Mouse (Mus musculus): ENCODE measurements around the gene Acsm5. TPM values are rescaled to one million over a fixed set of nuclear protein-coding genes. Genes with fewer than 3 reads are reported as not detected.

Acsm5 gene
- not detected for total RNA-seq (2023)

DNA sequence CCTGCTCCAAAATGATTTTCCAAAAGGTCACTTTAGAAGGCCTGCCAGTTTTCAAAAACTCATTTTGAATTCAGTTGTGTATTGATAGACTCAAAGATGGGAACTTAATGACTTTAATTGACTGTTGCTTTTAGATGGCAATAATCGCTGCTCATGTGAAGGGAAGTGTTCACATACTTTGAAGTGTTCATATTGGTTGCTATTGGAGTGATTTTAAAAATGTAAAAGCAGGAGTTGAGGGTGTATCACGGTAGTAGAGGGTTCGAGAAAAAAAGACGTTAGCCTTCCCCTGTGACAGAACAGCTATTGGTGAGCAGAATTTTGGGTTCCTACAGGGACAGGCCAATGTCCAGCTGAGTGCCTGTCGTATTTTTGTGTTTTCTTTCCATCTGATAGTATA, at the start of gene Acsm5:
Acsm5 (plus strand) TSS at position 301 of the 400 bp plus-strand sequence.

DNA sequence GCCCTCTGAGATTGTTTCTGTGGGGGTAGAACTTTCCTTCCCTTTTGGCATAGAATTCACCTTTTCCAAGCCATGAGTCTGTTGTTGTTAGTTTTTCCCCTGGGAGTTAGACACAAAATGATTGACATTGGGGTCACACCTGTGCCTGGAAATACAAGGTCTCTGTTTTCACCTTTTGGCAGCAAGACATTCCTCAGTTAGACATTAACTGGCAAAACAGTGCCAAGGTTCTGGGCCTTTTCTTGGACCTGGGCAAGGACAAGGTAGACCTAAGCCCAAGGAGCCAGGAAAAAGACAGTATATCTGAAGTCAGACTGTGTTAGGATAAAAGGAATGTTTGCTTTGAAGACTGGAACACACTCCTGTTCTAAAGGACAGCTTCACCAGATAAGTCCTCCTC, 40.0 kb upstream of the Acsm5 start, which contains the start of gene Umod:
Umod (minus strand) TSS at position 27 of the 400 bp plus-strand sequence.

DNA sequence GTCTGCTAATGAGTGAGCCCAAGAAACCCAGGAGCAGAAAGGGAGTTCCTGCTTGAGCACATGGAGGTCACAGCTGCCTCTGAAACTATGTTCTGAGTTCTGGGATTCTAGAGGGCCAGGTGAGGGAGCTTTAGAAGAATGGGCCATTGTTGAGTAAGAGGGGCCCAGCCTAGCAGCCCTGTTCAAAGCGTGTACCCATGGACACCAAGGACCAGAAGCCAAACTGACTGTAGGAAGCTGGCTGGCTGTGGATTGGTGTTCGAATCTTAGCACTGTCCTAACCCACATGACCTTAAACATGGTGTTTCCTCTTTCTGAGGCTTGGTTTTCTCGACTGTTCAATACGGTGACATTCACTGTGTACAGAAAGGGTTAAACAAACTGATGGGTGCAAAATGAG, 4.1 kb downstream of the Acsm5 start, which contains the start of gene Pdilt:
Pdilt (minus strand) TSS at position 101 of the 400 bp plus-strand sequence.

DNA sequence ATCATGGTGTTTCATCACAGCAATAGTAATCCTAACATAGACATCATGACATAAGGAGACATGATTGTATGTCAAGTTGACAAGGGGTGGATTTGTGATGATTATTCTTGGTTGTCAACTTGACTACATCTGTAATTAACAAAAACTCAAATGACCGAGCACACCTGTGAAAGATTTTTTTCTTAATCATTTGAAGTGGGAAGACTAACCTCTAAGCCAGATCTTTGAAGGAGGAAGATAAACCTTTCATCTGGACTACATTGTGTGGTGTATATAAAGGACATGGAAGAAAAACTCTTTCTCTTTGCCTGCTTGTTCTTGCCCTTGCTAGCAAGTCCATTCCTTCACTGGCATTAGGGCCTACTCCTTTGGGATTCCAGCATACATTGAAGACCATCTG, 34.8 kb downstream of the Acsm5 start, which contains the start of gene Acsm2:
Acsm2 (plus strand) TSS at position 301 of the 400 bp plus-strand sequence.

Other genes with a start within 250 kb of the Acsm5 start
- gene Gp2, start 60.2 kb upstream of the Acsm5 start, total RNA-seq (2023), result not detected
- gene Umod, start 40.2 kb upstream of the Acsm5 start, total RNA-seq (2023), result not detected
- not detected for gene Pdilt, start 4.0 kb downstream of the Acsm5 start, total RNA-seq (2023)
- not detected for gene Acsm2, start 34.9 kb downstream of the Acsm5 start, total RNA-seq (2023)
- not detected for gene Acsm1, start 87.6 kb downstream of the Acsm5 start, total RNA-seq (2023)
- not detected for gene Acsm4, start 170.6 kb downstream of the Acsm5 start, total RNA-seq (2023)
- gene Thumpd1, start 201.3 kb downstream of the Acsm5 start, total RNA-seq (2023), result 10 to 100 TPM; 69.8 to 84.5 TPM
- gene Acsm3, start 241.5 kb downstream of the Acsm5 start, total RNA-seq (2023), result not detected

All from B cell, adult 67 days (primary cell).